Mouse (Mus musculus) limb, embryonic 11.5 days (tissue): ENCODE results near the gene Lce1a1. TPM values are rescaled to one million over a fixed set of nuclear protein-coding genes. Genes with fewer than 3 reads are reported as not detected.

Experiments
- ATAC-seq: fragments of 200-750 bp; cut with Nextera tagmentation; 2 replicates; pipeline ENCODE4 v1.8.0; 2017; ENCODE audit warnings: low read depth; ENCODE audit not compliant: insufficient number of reproducible peaks, low FRiP score, low TSS enrichment
- DNase-seq: peaks from one replicate; pipeline ENCODE4 v3.0.0-alpha.2; 2015; ENCODE audit warnings: low spot score
- H3K27ac ChIP-seq: fragments of 300-500 bp; sonication (generic); replicated peaks from 2 replicates; pipeline ENCODE4 v1.5.1; 2014; ENCODE audit warnings: low read depth, mild to moderate bottlenecking, low read length
- H3K27me3 ChIP-seq: fragments of 300-500 bp; sonication (generic); 2 replicates; pipeline ENCODE4 v1.6.1; 2014; ENCODE audit warnings: mild to moderate bottlenecking, low read length, mixed read lengths; ENCODE audit not compliant: control insufficient read depth, insufficient read depth
- H3K36me3 ChIP-seq: fragments of 300-500 bp; sonication (generic); 2 replicates; pipeline ENCODE4 v1.6.1; 2014; ENCODE audit warnings: mild to moderate bottlenecking, low read length, moderate library complexity, mixed read lengths; ENCODE audit not compliant: control insufficient read depth, insufficient read depth
- H3K4me1 ChIP-seq: fragments of 300-500 bp; sonication (generic); 2 replicates; pipeline ENCODE4 v1.6.1; 2014; ENCODE audit warnings: low read length, mixed read lengths; ENCODE audit not compliant: control insufficient read depth, insufficient read depth
- H3K4me2 ChIP-seq: fragments of 300-500 bp; sonication (generic); 2 replicates; pipeline ENCODE4 v1.6.1; 2014; ENCODE audit warnings: low read depth, mild to moderate bottlenecking, moderate library complexity; ENCODE audit not compliant: severe bottlenecking
- H3K4me3 ChIP-seq: fragments of 300-500 bp; sonication (generic); 2 replicates; pipeline ENCODE4 v1.5.1; 2014; ENCODE audit warnings: low read depth, low read length
- H3K9ac ChIP-seq: fragments of 300-500 bp; sonication (generic); 2 replicates; pipeline ENCODE4 v1.6.1; 2014; ENCODE audit warnings: mild to moderate bottlenecking, low read length
- H3K9me3 ChIP-seq: fragments of 300-500 bp; sonication (generic); 2 replicates; pipeline ENCODE4 v1.6.1; 2016; ENCODE audit warnings: low read length; ENCODE audit not compliant: control insufficient read depth
- WGBS: fragments of 180-500 bp; shearing (Covaris S2); extraction: QIAGEN DNeasy Blood & Tissue Kit; methylation state at CpG from one replicate; pipeline ENCODE4 v1.1.7; 2014; 5-methylcytosine and 5-hydroxymethylcytosine counted together
- polyA plus RNA-seq: library from polyadenylated mRNA; unstranded; fragments of >200 nt; fragmentation: Nextera tagmentation; extraction: Ambion mirVana; gene quantifications from 2 replicates; pipeline ENCODE4 v1.2.1, GENCODE M21; 2014

The Lce1a1 gene
- polyA plus RNA-seq, 1 experiment from 2014 or later, result not detected

- H3K36me3 ChIP-seq, result no peaks in the 10 kb centered on the region
- no peak for ATAC-seq
These were observed 9.5 kb downstream of the Lce1a1 start for GRCm38 (mm10) chr3:92638653-92638991.

GRCm38 (mm10) chr3:92637745-92638652, 10.1 kb downstream of the Lce1a1 start:
- 60% methylated on average over 1 of the region's 1 CpGs for WGBS
- ATAC-seq (no peak), DNase-seq (no peak)
- Histone ChIP-seq H3K9ac (no peak overlapping the region), H3K9me3 (no peaks in the 10 kb centered on the region), H3K4me2 (no peak overlapping the region), H3K27me3 (no peaks in the 10 kb centered on the region), H3K4me1 (no peaks in the 10 kb centered on the region), H3K27ac (no peak overlapping the region), H3K36me3 (no peaks in the 10 kb centered on the region), H3K4me3 (no peak overlapping the region)

More at GRCm38 (mm10) chr3:92638653-92638991, 9.5 kb downstream of the Lce1a1 start:
- Histone ChIP-seq H3K27me3 (no peaks in the 10 kb centered on the region), H3K9me3 (no peaks in the 10 kb centered on the region), H3K9ac (no peak overlapping the region), H3K4me3 (no peak overlapping the region), H3K4me2 (no peak overlapping the region), H3K4me1 (no peaks in the 10 kb centered on the region), H3K27ac (no peak overlapping the region)
- no peak for DNase-seq
- 88% methylated on average over 3 of the region's 3 CpGs for WGBS

- H3K27ac ChIP-seq, result no peak within 1 kb of the TSS
- ATAC-seq (no peak), DNase-seq (no peak)
- no peaks in the 10 kb centered on the region for H3K4me1 ChIP-seq
- H3K27me3 ChIP-seq, result no peaks in the 10 kb centered on the region
- H3K4me3 ChIP-seq, result no peak within 1 kb of the TSS
- no peak within 1 kb of the TSS for H3K4me2 ChIP-seq
- no peak within 1 kb of the TSS for H3K9ac ChIP-seq
- H3K36me3 ChIP-seq, result no peaks in the 10 kb centered on the region
- no peaks in the 10 kb centered on the region for H3K9me3 ChIP-seq
- WGBS, result 78% methylated on average over 2 of the region's 2 CpGs
These were observed 26.5 kb downstream of the Lce1a1 start, which contains the start of gene Lce6a for GRCm38 (mm10) chr3:92621560-92621959. Lce6a (minus strand) TSS chr3:92621660.

- ATAC-seq (no peak), DNase-seq (no peak)
- no peaks in the 10 kb centered on the region for H3K9me3 ChIP-seq
- H3K27me3 ChIP-seq, result no peaks in the 10 kb centered on the region
- no peaks in the 10 kb centered on the region for H3K4me1 ChIP-seq
- H3K4me3 ChIP-seq, result no peak overlapping the region
- H3K9ac ChIP-seq, result no peak overlapping the region
- no peak overlapping the region for H3K27ac ChIP-seq
- 48% methylated on average over 1 of the region's 1 CpGs for WGBS
- H3K36me3 ChIP-seq, result no peaks in the 10 kb centered on the region
- H3K4me2 ChIP-seq, result no peak overlapping the region
These were observed 38.3 kb downstream of the Lce1a1 start for GRCm38 (mm10) chr3:92609804-92610203.

- Histone ChIP-seq H3K9me3 (no peaks in the 10 kb centered on the region), H3K4me1 (no peaks in the 10 kb centered on the region), H3K27me3 (no peaks in the 10 kb centered on the region), H3K4me2 (no peak within 1 kb of the TSS), H3K4me3 (no peak within 1 kb of the TSS), H3K9ac (no peak within 1 kb of the TSS), H3K36me3 (no peaks in the 10 kb centered on the region), H3K27ac (no peak within 1 kb of the TSS)
- ATAC-seq (no peak), DNase-seq (no peak)
These were observed 40.7 kb downstream of the Lce1a1 start, which contains the start of gene 2210017I01Rik for GRCm38 (mm10) chr3:92607392-92607791. 2210017I01Rik (minus strand) TSS chr3:92607492.

- Histone ChIP-seq H3K4me2 (no peak overlapping the region), H3K9ac (no peak overlapping the region), H3K36me3 (no peaks in the 10 kb centered on the region), H3K9me3 (no peaks in the 10 kb centered on the region), H3K27me3 (no peaks in the 10 kb centered on the region), H3K4me3 (no peak overlapping the region), H3K27ac (no peak overlapping the region), H3K4me1 (no peaks in the 10 kb centered on the region)
- 52% methylated on average over 1 of the region's 1 CpGs for WGBS
- ATAC-seq, result no peak
- no peak for DNase-seq
These were observed 45.9 kb downstream of the Lce1a1 start for GRCm38 (mm10) chr3:92602169-92602568.

- Histone ChIP-seq H3K4me2 (no peak overlapping the region), H3K27ac (no peak overlapping the region), H3K9ac (no peak overlapping the region), H3K9me3 (no peaks in the 10 kb centered on the region), H3K4me1 (no peaks in the 10 kb centered on the region), H3K36me3 (no peaks in the 10 kb centered on the region), H3K27me3 (no peaks in the 10 kb centered on the region), H3K4me3 (no peak overlapping the region)
- DNase-seq (no peak), ATAC-seq (no peak)
- 50% methylated on average over 1 of the region's 1 CpGs for WGBS
These were observed 47.7 kb downstream of the Lce1a1 start for GRCm38 (mm10) chr3:92600456-92600855.

GRCm38 (mm10) chr3:92599973-92600372, 48.1 kb downstream of the Lce1a1 start:
- no peaks in the 10 kb centered on the region for H3K9me3 ChIP-seq
- H3K4me1 ChIP-seq, result no peaks in the 10 kb centered on the region
- no peaks in the 10 kb centered on the region for H3K27me3 ChIP-seq
- H3K27ac ChIP-seq, result no peak overlapping the region
- H3K36me3 ChIP-seq, result no peaks in the 10 kb centered on the region
- no peak for DNase-seq
- H3K4me2 ChIP-seq, result no peak overlapping the region
- H3K4me3 ChIP-seq, result no peak overlapping the region
- ATAC-seq, result no peak
- no peak overlapping the region for H3K9ac ChIP-seq
